Mouse (Mus musculus) telencephalon, adult 2 months (tissue): ENCODE measurements around the gene Cldn7.
"Not testable (repeated sequence)": the region's sequence is repeated elsewhere in the genome, so short reads cannot be mapped to it uniquely, and the experiment has no call there.

ENCODE experiments used
- DNase-seq: peaks from one replicate; pipeline ENCODE4 v3.0.0-alpha.2; 2011; ENCODE audit warnings: low read depth, low spot score

Cldn7 gene

DNA sequence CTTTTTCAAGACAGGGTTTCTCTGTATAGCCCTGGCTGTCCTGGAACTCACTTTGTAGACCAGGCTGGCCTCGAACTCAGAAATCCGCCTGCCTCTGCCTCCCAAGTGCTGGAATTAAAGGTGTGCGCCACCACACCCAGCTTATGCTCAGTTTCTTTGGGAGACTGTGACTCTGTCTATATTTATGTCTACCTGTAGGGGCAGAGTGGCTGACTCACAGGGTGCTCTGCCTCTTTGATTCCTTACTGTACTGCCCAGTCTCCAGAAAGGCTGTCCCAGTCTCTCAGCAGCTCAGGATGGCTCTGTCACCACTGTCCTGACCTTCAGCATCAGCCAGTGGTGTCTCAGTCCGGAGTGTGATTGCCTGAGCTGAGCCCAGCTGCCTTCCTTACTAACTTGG lies 9.0 kb upstream of the Cldn7 start:
- not testable (repeated sequence) for DNase-seq

- no peak for DNase-seq
Observed at GRCm38 (mm10) chr11:69956218-69956617, 8.4 kb upstream of the Cldn7 start.

DNA sequence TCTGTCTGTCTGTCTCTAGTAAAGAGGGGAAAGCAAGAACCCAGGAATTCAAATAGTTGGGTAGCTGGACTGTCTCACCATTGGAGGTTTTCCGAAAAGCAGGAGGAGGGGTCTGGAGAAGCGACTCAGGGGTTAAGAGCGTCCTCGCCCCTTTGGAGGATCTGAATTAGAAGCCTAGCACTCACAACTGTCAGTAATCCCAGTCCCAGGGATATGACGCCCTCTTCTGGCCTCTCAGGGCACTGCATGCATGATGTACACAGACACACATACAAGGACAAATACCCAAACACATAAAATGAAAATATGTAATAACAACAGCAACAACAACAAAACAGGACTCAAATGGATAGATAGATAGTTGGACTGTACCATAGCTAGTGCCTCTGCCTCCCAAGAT lies 4.0 kb upstream of the Cldn7 start:
- no peak for DNase-seq

GRCm38 (mm10) chr11:69961841-69962240 lies 2.7 kb upstream of the Cldn7 start:
- no peak for DNase-seq

DNA sequence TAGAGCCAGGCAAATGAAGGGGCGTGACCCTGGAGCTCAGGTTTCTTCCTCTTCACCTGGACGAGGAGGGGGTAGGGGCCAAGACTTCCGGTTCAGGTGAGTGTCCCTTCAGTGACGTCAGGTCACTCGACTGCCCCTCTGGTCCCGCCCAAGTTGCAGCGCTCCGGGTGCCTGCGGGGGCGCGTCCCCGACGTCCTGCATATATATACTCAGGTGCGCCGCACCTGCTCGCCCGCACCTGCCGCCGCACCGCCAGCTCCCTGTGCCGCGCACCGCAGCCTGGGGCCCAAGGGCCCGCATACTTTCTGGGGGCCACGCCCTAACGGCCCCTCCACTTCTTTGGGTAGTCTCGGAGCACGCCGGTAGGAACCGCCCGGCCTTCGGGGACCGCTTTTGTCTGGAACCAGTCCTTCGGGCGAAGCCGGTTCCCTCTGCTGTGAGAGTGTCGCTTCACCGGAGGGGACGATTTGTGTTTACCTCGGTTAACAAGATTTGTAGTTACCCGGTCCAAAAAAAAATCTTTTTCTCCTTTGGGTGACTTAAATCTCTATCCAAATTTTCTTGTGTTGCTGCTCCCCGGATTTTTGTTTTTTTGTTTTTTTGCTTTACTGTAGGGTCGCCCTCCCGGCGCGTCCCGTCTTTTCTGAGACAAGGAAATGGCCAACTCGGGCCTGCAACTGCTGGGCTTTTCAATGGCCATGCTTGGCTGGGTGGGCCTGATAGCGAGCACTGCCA lies 859 bp downstream of the Cldn7 start:
- no peak for DNase-seq

DNA sequence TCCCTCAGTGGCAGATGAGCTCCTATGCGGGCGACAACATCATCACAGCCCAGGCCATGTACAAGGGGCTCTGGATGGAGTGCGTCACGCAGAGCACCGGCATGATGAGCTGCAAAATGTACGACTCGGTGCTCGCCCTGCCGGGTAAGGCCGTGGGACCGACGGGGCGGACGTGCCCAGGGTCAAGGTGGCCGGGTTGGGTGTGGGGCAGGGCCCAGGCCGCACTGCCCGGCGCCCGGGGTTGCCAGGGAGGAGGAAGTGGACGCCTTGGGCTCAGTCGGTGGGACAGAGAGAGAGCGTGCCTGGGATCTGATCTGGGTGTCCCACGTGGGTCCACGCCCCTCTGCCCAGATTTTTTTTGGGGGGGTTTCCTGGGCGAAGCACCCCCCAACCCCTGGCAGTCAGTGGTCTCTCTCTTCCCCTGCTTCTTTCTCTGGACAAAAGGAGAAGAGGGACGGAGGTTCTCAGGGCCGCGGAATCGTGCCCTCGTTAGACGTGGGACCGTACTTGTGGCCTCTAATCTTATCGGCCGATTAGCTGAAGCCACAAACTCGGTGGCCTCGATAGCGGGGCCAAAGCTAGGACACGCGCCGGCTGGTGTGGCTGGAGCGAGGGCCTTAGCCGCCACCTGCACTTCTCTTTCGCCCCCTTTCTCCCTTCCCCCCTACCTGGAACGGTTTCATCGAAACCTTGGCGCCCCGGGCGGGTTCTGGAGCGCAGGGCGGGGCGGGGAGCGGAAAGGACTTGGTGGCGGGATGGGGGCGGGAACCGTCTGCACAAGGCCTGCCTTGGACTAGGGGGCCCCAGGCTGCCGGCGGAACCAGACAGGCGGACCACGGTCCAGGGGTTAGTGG lies 1.7 kb downstream of the Cldn7 start:
- no peak for DNase-seq

DNA sequence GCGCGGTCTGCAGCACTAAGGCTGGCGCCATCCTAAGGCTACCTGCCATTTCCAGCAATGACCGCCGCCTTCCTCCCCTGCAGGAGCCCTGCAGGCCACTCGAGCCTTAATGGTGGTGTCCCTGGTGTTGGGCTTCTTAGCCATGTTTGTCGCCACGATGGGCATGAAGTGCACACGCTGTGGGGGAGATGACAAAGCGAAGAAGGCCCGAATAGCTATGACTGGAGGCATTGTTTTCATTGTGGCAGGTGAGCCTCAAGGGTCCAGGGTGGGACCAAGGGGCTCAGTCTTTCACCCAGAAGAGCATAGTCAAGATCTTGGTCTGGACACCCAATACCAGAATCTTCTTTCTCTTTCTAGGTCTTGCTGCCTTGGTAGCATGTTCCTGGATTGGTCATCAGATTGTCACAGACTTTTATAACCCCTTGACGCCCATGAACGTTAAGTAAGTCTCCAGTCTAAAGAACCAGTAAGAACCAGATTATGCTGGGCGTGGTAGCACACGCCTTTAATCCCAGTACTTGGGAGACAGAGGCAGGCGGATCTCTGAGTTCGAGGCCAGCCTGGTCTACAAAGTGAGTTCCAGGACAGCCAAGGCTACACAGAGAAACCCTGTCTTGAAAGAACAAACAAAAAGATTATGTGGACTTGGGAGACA lies 2.4 kb downstream of the Cldn7 start:
- no peak for DNase-seq

DNA sequence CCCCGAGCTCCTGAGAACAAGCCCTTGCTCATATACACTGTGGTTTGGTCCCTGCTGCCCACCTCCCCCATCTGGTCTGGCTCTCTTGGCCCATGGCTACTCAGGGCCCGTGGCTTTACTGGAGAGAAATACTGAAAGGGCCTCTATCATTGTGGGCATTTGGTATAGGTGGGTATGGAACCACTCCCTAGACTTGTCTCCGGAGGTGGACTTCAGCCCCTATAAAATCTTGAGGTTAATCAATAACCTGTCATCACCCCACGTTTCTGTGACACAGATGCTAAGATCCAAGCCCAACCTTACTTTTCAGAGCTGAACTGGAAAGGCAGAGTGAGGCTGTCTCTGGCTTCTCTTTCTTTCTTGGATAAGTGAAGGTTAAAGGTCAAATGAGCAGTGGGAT lies 4.2 kb downstream of the Cldn7 start:
- DNase-seq = no peak

DNA sequence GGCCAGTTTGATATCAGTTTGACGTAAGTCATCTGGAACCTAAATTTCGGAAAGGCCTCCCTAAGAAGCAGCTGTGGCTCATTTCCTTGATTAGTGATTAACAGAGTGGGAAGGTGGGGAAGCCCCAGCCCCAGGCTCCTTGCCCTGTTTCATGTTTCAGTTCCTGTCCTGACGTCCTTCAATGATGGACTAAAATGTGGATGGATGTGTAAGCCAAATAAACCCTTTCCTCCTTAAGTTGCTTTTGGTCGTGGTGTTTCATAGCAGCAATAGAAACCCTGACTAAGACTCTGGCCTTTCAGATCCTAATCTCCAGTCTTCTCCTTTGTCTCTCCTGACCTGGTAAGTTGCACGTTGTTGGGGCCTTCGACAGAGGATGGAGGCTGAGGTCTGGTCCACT lies 5.6 kb downstream of the Cldn7 start:
- no peak for DNase-seq

DNA sequence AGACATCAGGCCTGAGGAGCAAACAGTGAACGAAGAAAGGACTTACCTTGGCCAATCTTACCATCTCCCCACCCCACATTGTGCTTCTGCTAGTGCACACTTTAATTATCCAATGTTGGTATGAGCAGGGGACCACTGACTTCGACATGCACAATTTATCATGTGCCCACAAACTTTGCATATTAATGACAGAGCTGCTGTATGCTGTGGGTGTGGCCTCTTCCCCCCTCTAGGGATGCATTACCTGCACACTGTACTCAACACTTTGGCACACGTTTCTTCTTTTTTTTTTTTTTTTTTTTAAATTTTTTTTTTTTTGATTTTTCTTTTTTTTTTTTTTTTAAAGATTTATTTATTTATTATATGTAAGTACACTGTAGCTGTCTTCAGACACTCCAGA lies 6.2 kb downstream of the Cldn7 start:
- DNase-seq = no peak

GRCm38 (mm10) chr11:69974907-69975306 lies 10.3 kb downstream of the Cldn7 start:
- no peak for DNase-seq

- no peak for DNase-seq
Observed at GRCm38 (mm10) chr11:69976271-69976670, 11.7 kb downstream of the Cldn7 start.

- no peak for DNase-seq
Observed at GRCm38 (mm10) chr11:69979827-69980195, 15.2 kb downstream of the Cldn7 start.

DNA sequence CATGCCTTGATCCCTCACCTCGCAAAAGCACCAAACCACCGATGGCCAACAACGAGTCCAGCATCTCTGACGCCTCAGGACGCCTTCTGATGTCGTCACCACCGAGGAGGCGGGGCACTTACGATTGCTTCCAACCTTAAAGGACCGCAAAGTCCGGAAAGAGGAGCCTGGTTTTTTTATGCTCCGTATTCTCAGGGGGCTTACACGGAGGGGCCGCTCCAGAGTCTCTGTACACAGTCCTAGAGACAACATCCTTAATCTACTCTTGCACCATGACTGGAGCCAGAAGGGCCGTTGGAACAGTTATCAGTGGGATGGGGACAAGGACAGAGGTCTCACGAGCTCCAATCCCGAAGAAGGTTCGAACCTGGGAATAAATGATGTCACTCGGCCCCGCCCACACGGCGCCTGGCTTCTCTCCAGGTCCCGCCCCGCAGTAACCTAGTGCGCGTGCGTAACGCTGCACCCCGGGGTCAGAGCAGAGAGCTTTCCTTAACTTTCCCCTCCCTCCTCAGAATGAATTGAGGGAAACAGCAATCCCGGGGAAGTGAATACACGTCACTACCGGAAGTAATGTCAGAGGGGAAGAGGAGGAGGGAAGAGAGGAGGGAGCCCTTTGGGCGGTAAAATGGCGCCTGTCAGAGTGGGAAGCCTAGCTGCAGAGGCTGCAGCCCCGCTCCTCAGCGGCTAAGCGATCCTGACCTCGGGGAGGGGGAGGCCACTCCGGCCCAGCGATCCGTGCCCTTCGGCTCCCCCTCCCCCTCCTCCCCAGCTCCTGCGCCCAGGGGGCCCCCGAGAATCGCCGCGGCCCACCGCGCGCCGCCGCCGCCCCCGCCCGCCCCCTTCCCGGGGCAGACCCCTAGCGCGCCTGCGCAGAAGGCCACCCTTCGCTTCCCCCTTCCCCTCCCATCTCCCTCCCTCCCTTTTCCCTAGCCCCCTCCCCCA lies 15.9 kb downstream of the Cldn7 start:
- peak; percentile 99 for DNase-seq

- no peak for DNase-seq
Observed at GRCm38 (mm10) chr11:69981141-69981762, 16.7 kb downstream of the Cldn7 start, which contains the start of gene Ctdnep1. TSS of gene Ctdnep1 (plus strand) at chr11:69981156.

GRCm38 (mm10) chr11:69982225-69982624 lies 17.6 kb downstream of the Cldn7 start, which contains the start of gene Elp5:
TSS of gene Elp5 (minus strand) at chr11:69982517.
- no peak for DNase-seq

- no peak for DNase-seq
Observed at GRCm38 (mm10) chr11:69982877-69983276, 18.3 kb downstream of the Cldn7 start.

DNA sequence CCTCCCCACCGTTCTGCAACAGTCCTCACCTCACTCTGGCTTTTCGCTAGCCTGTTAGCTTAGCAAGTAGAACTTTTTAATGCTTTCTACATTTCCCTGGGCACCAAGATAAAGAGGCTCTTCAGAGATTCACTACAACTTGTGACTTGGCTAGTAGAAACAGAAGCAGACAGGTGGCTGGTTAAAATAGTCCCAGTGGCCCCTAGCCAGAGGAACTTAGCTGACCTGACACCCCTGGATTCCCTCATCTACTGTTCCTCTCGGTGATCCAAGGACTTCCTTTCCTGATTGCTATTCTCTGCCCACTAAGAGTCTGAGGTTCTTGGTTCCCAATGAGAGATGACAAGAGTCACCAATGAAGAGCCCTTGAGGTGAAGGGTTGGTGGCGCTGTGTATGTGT lies 18.8 kb downstream of the Cldn7 start:
- DNase-seq = no peak

DNA sequence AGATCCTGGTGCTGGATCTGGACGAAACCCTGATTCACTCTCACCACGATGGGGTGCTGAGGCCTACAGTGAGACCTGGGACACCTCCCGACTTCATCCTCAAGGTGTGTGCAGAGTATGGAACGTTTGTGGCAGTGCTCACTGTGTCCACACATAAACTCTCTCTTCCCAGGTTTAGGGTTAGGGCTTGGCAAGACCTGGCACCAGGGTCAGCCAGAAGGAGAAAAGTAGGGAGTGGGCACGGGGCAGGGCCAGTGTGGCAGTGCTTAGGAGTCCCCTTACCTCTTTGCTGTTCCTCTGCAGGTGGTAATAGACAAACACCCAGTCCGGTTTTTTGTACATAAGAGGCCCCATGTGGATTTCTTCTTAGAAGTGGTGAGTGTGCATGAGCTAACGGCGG lies 19.9 kb downstream of the Cldn7 start:
- no peak for DNase-seq

DNA sequence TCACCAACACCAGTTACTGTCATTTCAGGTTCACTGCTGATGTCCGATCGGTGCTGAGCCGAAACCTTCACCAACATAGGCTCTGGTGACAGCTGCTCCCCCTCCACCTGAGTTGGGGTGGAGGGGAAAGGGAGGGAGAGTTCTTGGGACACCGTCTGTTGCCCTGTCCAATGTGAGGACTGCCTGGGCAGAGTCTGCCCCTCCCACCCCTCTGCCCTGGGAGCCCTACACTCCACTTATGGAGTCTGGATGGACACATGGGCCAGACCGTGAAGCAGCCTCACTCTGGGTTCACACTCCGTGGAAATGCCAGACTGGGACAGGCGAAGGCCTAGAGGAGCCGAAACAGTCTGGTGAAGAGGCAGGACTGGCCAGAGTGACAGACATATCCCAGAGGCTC lies 25.4 kb downstream of the Cldn7 start:
- DNase-seq = no peak
